Mouse (Mus musculus) neural tube, embryonic 12.5 days (tissue): ENCODE data around the gene Il11ra1. TPM values are rescaled to one million over a fixed set of nuclear protein-coding genes. Genes with fewer than 3 reads are reported as not detected.
"Not testable (repeated sequence)": the region's sequence is repeated elsewhere in the genome, so short reads cannot be mapped to it uniquely, and the experiment has no call there.

Source experiments
- ATAC-seq: fragments of 200-750 bp; cut with Nextera tagmentation; 2 replicates; pipeline ENCODE4 v1.8.0; 2017; ENCODE audit warnings: low read depth, mild to moderate bottlenecking, moderate TSS enrichment, moderate library complexity; ENCODE audit not compliant: low FRiP score
- H3K27ac ChIP-seq: fragments of 300-500 bp; sonication (generic); 2 replicates; pipeline ENCODE4 v1.5.1; 2016
- H3K27me3 ChIP-seq: fragments of 300-500 bp; sonication (generic); replicated peaks from 2 replicates; pipeline ENCODE4 v1.6.1; 2016; ENCODE audit warnings: mild to moderate bottlenecking
- H3K36me3 ChIP-seq: fragments of 300-500 bp; sonication (generic); 2 replicates; pipeline ENCODE4 v1.6.1; 2016; ENCODE audit warnings: mild to moderate bottlenecking
- H3K4me1 ChIP-seq: fragments of 300-500 bp; sonication (generic); 2 replicates; pipeline ENCODE4 v1.6.1; 2016
- H3K4me2 ChIP-seq: fragments of 300-500 bp; sonication (generic); replicated peaks from 2 replicates; pipeline ENCODE4 v1.6.1; 2016; ENCODE audit warnings: mild to moderate bottlenecking
- H3K4me3 ChIP-seq: fragments of 300-500 bp; sonication (generic); 2 replicates; pipeline ENCODE4 v1.5.1; 2016
- H3K9ac ChIP-seq: fragments of 300-500 bp; sonication (generic); 2 replicates; pipeline ENCODE4 v1.6.1; 2016; ENCODE audit warnings: mild to moderate bottlenecking
- H3K9me3 ChIP-seq: fragments of 300-500 bp; sonication (generic); 2 replicates; pipeline ENCODE4 v1.6.1; 2016; ENCODE audit warnings: mild to moderate bottlenecking
- WGBS: fragments of 180-500 bp; shearing (Covaris S2); methylation state at CpG from one replicate; pipeline ENCODE4 v1.1.7; 2016; 5-methylcytosine and 5-hydroxymethylcytosine counted together
- polyA plus RNA-seq: library from polyadenylated mRNA; unstranded; fragments of >200 nt; fragmentation: Nextera tagmentation; extraction: Ambion mirVana; gene quantifications from 2 replicates; pipeline ENCODE4 v1.2.1, GENCODE M21; 2016

The Il11ra1 gene
- polyA plus RNA-seq, 1 experiment from 2014 or later: 73.3 TPM

- WGBS: 44% methylated on average over 6 of the region's 6 CpGs
- Histone ChIP-seq H3K27me3 (no peaks in the 10 kb centered on the region), H3K36me3 (no peaks in the 10 kb centered on the region), H3K4me3 (peak overlapping the region; percentile 36), H3K9me3 (no peaks in the 10 kb centered on the region), H3K9ac (peak overlapping the region; percentile 50; the same call in 1 of the 2 replicates), H3K4me1 (peaks cover 23% of the 10 kb centered on the region), H3K27ac (no peak overlapping the region), H3K4me2 (peak overlapping the region; percentile 60)
- ATAC-seq: no peak
Measured at GRCm38 (mm10) chr4:41759656-41760287, 60.0 kb downstream of the Il11ra1 start.

GRCm38 (mm10) chr4:41760288-41760721, 60.5 kb downstream of the Il11ra1 start:
- H3K4me3 ChIP-seq: peak overlapping the region; percentile 36
- no peak overlapping the region for H3K27ac ChIP-seq
- H3K9ac ChIP-seq: peak overlapping the region; percentile 50
- H3K9me3 ChIP-seq: no peaks in the 10 kb centered on the region
- peak overlapping the region; percentile 60 for H3K4me2 ChIP-seq
- H3K4me1 ChIP-seq: peaks cover 19% of the 10 kb centered on the region
- 2% methylated on average over 15 of the region's 15 CpGs for WGBS
- H3K27me3 ChIP-seq: no peaks in the 10 kb centered on the region
- peak; percentile 83 for ATAC-seq
- H3K36me3 ChIP-seq: no peaks in the 10 kb centered on the region

- Histone ChIP-seq H3K9ac (peak overlapping the region; percentile 50; the same call in 1 of the 2 replicates), H3K4me3 (peak overlapping the region; percentile 36; the same call in 1 of the 2 replicates), H3K4me1 (peaks cover 19% of the 10 kb centered on the region), H3K9me3 (no peaks in the 10 kb centered on the region), H3K4me2 (peak overlapping the region; percentile 60), H3K36me3 (no peaks in the 10 kb centered on the region), H3K27me3 (no peaks in the 10 kb centered on the region), H3K27ac (no peak overlapping the region)
- WGBS: 91% methylated on average over 4 of the region's 4 CpGs
- ATAC-seq: no peak
Measured at GRCm38 (mm10) chr4:41760911-41761310, 61.1 kb downstream of the Il11ra1 start.

DNA sequence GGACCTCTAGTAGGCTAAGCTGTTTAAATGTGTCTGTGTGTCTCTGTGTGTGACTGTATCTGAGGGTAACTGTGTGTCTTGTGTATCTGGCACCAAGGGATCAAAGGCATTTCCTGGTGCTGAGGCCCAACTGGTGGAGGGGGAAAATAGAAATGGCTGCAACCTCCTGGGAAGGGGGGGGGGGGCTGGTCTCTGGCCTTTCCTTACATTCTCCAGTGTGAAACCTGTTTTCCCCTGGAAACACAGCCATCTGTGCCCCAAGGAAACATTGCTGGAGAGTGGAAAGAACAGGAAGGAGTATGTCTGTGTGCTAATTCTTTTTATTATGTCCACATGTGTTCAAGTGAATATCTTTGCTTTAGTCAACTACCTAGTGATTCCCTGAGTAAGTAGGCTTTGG, 61.9 kb downstream of the Il11ra1 start:
- Histone ChIP-seq H3K9me3 (no peaks in the 10 kb centered on the region), H3K27ac (no peak overlapping the region), H3K36me3 (no peaks in the 10 kb centered on the region), H3K27me3 (no peaks in the 10 kb centered on the region), H3K9ac (no peak overlapping the region), H3K4me2 (peak overlapping the region; percentile 60), H3K4me3 (no peak overlapping the region), H3K4me1 (peaks cover 13% of the 10 kb centered on the region)
- no peak for ATAC-seq

- H3K4me3 ChIP-seq: no peak overlapping the region
- H3K27me3 ChIP-seq: no peaks in the 10 kb centered on the region
- no peaks in the 10 kb centered on the region for H3K9me3 ChIP-seq
- H3K27ac ChIP-seq: no peak overlapping the region
- no peaks in the 10 kb centered on the region for H3K36me3 ChIP-seq
- 42% methylated on average over 8 of the region's 8 CpGs for WGBS
- peak overlapping the region; percentile 60 for H3K4me2 ChIP-seq
- no peak for ATAC-seq
- peak overlapping the region; percentile 21; the same call in 1 of the 2 replicates for H3K9ac ChIP-seq
- peaks cover 13% of the 10 kb centered on the region for H3K4me1 ChIP-seq
Measured at GRCm38 (mm10) chr4:41762099-41762687, 62.4 kb downstream of the Il11ra1 start.

GRCm38 (mm10) chr4:41762688-41763114, 62.9 kb downstream of the Il11ra1 start:
- not testable (repeated sequence) for H3K4me3 ChIP-seq, H3K9me3 ChIP-seq, H3K27me3 ChIP-seq, H3K27ac ChIP-seq, ATAC-seq, H3K36me3 ChIP-seq
- peaks cover 13% of the 10 kb centered on the region for H3K4me1 ChIP-seq
- WGBS: 53% methylated on average over 8 of the region's 8 CpGs
- peak overlapping the region; percentile 21; the same call in 1 of the 2 replicates for H3K9ac ChIP-seq
- peak overlapping the region; percentile 60 for H3K4me2 ChIP-seq

DNA sequence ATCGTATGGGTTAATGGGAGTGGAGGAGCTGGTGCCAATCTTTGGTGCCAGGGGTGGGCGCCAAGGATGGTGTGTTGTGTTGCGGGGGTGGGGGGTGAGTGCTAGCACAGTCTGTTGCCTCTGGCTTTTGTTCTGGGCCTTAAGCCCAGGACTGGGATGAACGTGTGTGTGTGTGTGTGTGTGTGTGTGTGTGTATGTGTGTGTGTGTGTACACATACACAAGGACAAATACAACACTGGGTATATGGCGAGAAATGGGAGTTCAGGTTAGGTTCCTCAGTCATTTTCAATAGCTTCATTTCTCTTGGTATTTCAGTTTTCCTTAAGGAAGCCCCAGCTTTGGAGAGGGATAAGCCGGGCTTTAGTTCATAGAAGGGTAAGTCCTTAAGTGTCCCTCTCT, 63.4 kb downstream of the Il11ra1 start:
- H3K36me3 ChIP-seq, H3K27me3 ChIP-seq, H3K4me2 ChIP-seq, H3K27ac ChIP-seq, ATAC-seq, H3K9ac ChIP-seq, H3K4me3 ChIP-seq, H3K9me3 ChIP-seq: not testable (repeated sequence)
- 81% methylated on average over 5 of the region's 6 CpGs for WGBS
- peaks cover 13% of the 10 kb centered on the region for H3K4me1 ChIP-seq

- H3K4me3 ChIP-seq, H3K4me1 ChIP-seq, H3K27me3 ChIP-seq, H3K27ac ChIP-seq, H3K9me3 ChIP-seq, H3K4me2 ChIP-seq, H3K36me3 ChIP-seq, H3K9ac ChIP-seq, ATAC-seq: not testable (repeated sequence)
- 87% methylated on average over 10 of the region's 10 CpGs for WGBS
Measured at GRCm38 (mm10) chr4:41767301-41767700, 67.5 kb downstream of the Il11ra1 start.

- not testable (repeated sequence) for H3K27ac ChIP-seq, H3K9me3 ChIP-seq, H3K4me1 ChIP-seq, H3K27me3 ChIP-seq, H3K36me3 ChIP-seq, H3K9ac ChIP-seq, ATAC-seq
- peak overlapping the region; percentile 48 for H3K4me2 ChIP-seq
- peak overlapping the region; percentile 22; the same call in 1 of the 2 replicates for H3K4me3 ChIP-seq
- 4% methylated on average over 9 of the region's 16 CpGs for WGBS
Measured at GRCm38 (mm10) chr4:41772946-41773345, 73.2 kb downstream of the Il11ra1 start.

- not testable (repeated sequence) for H3K4me1 ChIP-seq, ATAC-seq, H3K27me3 ChIP-seq, H3K27ac ChIP-seq, H3K36me3 ChIP-seq, H3K9me3 ChIP-seq
- Histone ChIP-seq H3K9ac (peak overlapping the region; percentile 45; the same call in 1 of the 2 replicates), H3K4me2 (peak overlapping the region; percentile 57), H3K4me3 (peak overlapping the region; percentile 48)
- 1% methylated on average over 24 of the region's 25 CpGs for WGBS
Measured at GRCm38 (mm10) chr4:41773502-41773901, 73.7 kb downstream of the Il11ra1 start.

- ATAC-seq, H3K27ac ChIP-seq, H3K36me3 ChIP-seq, H3K9me3 ChIP-seq, H3K27me3 ChIP-seq, H3K4me1 ChIP-seq: not testable (repeated sequence)
- Histone ChIP-seq H3K4me2 (peak within 1 kb of the TSS; percentile 57), H3K4me3 (peak within 1 kb of the TSS; percentile 48), H3K9ac (peak within 1 kb of the TSS; percentile 45; the same call in 1 of the 2 replicates)
- WGBS: under 1% methylated on average over 12 of the region's 14 CpGs
Measured at GRCm38 (mm10) chr4:41774002-41774401, 74.2 kb downstream of the Il11ra1 start, which contains the start of gene Ccl27a. TSS of gene Ccl27a (minus strand) at chr4:41774247.

- WGBS: 69% methylated on average over 3 of the region's 3 CpGs
- H3K27me3 ChIP-seq, H3K9me3 ChIP-seq, ATAC-seq, H3K36me3 ChIP-seq, H3K27ac ChIP-seq, H3K4me1 ChIP-seq, H3K9ac ChIP-seq: not testable (repeated sequence)
- H3K4me3 ChIP-seq: peak overlapping the region; percentile 18; the same call in 1 of the 2 replicates
- peak overlapping the region; percentile 55 for H3K4me2 ChIP-seq
Measured at GRCm38 (mm10) chr4:41774506-41774905, 74.7 kb downstream of the Il11ra1 start.
